Mouse (Mus musculus) CH12.LX (cell line): ENCODE measurements around the gene Ermard.

ENCODE experiments used
- CTCF ChIP-seq, 2 experiments: IDR thresholded peaks in 1 of 2; conservative IDR thresholded peaks in 1 of 2; 2 replicates each; pipeline ENCODE4 v1.5.1; 2011 to 2012; ENCODE audit warnings: low read depth in 2 of 2, low read length in 2 of 2, improper control_type of control experiment in 1 of 2, inconsistent platforms in 1 of 2, mild to moderate bottlenecking in 1 of 2, moderate library complexity in 1 of 2
- MAFK ChIP-seq: IDR thresholded peaks from 2 replicates; pipeline ENCODE4 v1.6.1; 2011; ENCODE audit warnings: low read length, improper control_type of control experiment; ENCODE audit not compliant: insufficient replicate concordance
- MXI1 ChIP-seq: IDR thresholded peaks from 2 replicates; pipeline ENCODE4 v1.6.1; 2011; ENCODE audit warnings: mild to moderate bottlenecking, low read depth, low read length, improper control_type of control experiment
- POLR2A ChIP-seq: IDR thresholded peaks from 2 replicates; pipeline ENCODE4 v1.6.1; 2011; ENCODE audit warnings: low read depth, mild to moderate bottlenecking, improper control_type of control experiment, low read length

- TF ChIP-seq MAFK, result no peak
- TF ChIP-seq POLR2A, result no peak
- no peak for TF ChIP-seq CTCF (conservative IDR thresholded peaks at IDR 0.05 in 1 of 2, IDR thresholded peaks at IDR 0.05 in 1 of 2; ENCODE audit: low read depth in 2 of 2, low read length in 2 of 2)
- TF ChIP-seq MXI1, result no peak
Observed at GRCm38 (mm10) chr17:15084226-15084848, 43.3 kb downstream of the Ermard start.
